Mouse (Mus musculus) thymus, adult 2 months (tissue): ENCODE results near the gene Rpl18. TPM values are rescaled to one million over a fixed set of nuclear protein-coding genes. Genes with fewer than 3 reads are reported as not detected.

Experiments used
- DNase-seq: peaks from one replicate; pipeline ENCODE4 v3.0.0; 2021
- H3K27ac ChIP-seq: fragments of 200-500 bp; 2 replicates; pipeline ENCODE4 v1.5.1; 2012; ENCODE audit warnings: low read length, control low read depth; ENCODE audit not compliant: control insufficient read depth, insufficient read depth
- H3K27me3 ChIP-seq: fragments of 200-500 bp; 2 replicates; pipeline ENCODE4 v1.6.1; 2012; ENCODE audit warnings: mild to moderate bottlenecking, low read length, moderate library complexity, mixed read lengths; ENCODE audit not compliant: control insufficient read depth, insufficient read depth
- H3K36me3 ChIP-seq: fragments of 200-500 bp; 2 replicates; pipeline ENCODE4 v1.6.1; 2012; ENCODE audit warnings: mild to moderate bottlenecking, low read length, moderate library complexity; ENCODE audit not compliant: control insufficient read depth, insufficient read depth
- H3K4me1 ChIP-seq: fragments of 200-500 bp; replicated peaks from 2 replicates; pipeline ENCODE4 v1.6.1; 2012; ENCODE audit warnings: low read length; ENCODE audit not compliant: control insufficient read depth, insufficient read depth
- H3K4me3 ChIP-seq: fragments of 200-500 bp; 2 replicates; pipeline ENCODE4 v1.5.1; 2012; ENCODE audit warnings: mild to moderate bottlenecking, low read length, control low read depth, moderate library complexity; ENCODE audit not compliant: control insufficient read depth, insufficient read depth
- CTCF ChIP-seq: fragments of 200-500 bp; IDR thresholded peaks from 2 replicates; pipeline ENCODE4 v1.5.1; 2012; ENCODE audit warnings: mild to moderate bottlenecking, control low read depth, low read length, moderate library complexity, borderline replicate concordance; ENCODE audit not compliant: control insufficient read depth, poor library complexity, insufficient read depth; ENCODE audit errors: extremely low read depth
- POLR2A ChIP-seq: fragments of 200-500 bp; IDR thresholded peaks from 2 replicates; pipeline ENCODE4 v1.6.1; 2012; ENCODE audit warnings: mild to moderate bottlenecking, low read length, control low read depth, moderate library complexity; ENCODE audit not compliant: control insufficient read depth, poor library complexity, insufficient read depth; ENCODE audit errors: extremely low read depth
- WGBS: fragments of 180-500 bp; shearing (Covaris S2); methylation state at CpG from one replicate; pipeline ENCODE4 v1.1.7; 2018; 5-methylcytosine and 5-hydroxymethylcytosine counted together
- polyA plus RNA-seq: library from polyadenylated mRNA; depleted of rRNA; stranded (reverse); fragments of >200 nt; gene quantifications from 2 replicates; pipeline ENCODE4 v1.2.3, GENCODE M21; 2012

Rpl18 gene
- polyA plus RNA-seq, 1 experiment = 2,384 TPM

DNA sequence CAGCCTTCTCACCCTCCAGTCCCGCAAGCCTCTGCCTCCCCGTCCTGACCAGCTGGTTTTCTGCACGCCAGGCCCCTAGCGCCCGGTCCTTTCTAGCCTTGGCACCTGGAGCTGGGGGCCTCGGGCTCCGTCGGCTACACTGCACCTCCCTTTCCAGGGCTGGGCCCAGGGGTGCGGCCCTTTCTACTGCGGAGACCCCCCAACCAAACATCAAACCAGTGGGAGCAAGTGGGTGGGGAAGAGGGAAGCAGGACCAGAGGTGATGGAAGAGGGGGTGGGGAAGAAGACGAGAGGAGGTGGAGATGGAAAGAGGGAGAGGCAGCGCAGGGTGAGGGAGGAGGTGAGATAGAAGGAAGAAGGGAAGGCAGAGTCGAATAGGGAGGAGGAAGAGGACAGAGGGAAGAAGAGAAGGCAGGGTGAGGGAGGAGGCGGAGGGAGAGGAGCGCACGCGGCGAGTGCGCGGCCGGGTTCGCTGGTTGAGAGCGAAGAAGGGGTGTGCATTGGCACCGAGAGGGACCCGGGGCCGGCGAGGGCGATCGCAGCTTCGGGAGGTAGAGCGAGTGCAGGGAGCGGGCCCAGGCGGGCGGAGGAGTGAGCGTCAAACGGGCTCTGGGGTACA lies 15.6 kb upstream of the Rpl18 start, which contains the start of gene Car11:
Gene Car11 (plus strand): TSS at position 321 of the 619 bp plus-strand sequence.
- H3K36me3 ChIP-seq = no peaks in the 10 kb centered on the region
- no peak for DNase-seq
- peaks cover 16% of the 10 kb centered on the region; the same call in 1 of the 2 replicates for H3K27me3 ChIP-seq
- TF ChIP-seq CTCF (no peak), POLR2A (no peak)
- peaks cover 27% of the 10 kb centered on the region for H3K4me1 ChIP-seq
- H3K4me3 ChIP-seq = no peak within 1 kb of the TSS
- H3K27ac ChIP-seq = no peak within 1 kb of the TSS
- 18% methylated on average over 36 of the region's 36 CpGs for WGBS

DNA sequence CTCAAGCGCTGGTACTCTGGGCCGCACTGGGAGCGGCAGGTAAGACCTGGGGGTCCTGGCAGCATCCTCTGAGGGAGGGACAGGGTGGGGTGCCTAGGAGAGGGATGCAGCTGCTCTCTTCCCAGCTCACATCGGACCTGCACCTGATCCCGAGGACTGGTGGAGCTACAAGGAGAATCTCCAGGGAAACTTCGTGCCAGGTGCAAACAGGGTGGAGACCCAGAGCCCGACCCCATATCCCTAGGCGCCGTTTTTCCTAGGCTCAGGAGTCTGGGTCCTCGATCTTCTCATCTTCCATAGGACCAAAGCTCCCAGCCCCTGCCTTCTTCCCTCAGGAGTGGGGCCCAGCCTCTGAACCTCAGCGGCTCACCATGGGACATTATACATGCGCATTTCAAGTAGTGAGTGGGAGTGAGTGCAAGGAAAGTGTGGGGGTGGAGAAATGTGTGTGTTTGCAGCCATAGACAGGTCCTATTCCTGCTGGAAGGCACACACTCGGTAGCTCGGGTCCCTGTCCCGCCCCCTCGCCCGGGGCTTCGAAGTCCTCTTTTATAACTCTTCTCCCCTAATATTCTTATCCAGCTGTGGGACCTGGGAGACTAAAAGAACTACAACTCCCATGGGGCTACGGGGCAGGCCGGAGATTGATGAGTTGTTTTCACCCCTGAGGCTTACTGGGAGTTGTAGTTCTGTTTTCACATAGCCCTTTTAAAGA lies 14.8 kb upstream of the Rpl18 start:
- 4% methylated on average over 20 of the region's 20 CpGs for WGBS
- H3K4me1 ChIP-seq = peaks cover 24% of the 10 kb centered on the region

DNA sequence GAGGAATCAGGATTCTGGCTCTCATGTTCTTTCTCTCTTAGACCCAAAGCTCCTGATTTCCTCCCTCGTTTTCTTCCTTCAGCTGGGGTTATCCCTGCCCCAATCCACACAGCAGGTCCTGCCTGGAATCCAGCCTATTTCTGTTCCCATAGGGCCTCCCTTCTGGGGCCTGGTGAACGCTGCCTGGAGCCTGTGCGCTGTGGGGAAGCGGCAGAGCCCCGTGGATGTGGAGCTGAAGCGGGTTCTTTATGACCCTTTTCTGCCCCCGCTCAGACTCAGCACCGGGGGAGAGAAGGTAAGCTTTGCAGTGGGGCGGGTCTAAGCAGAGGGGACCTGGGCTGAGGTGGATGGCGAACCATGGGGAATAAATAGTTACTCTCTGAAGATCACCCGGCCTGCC lies 14.2 kb upstream of the Rpl18 start:
- Histone ChIP-seq H3K27ac (no peak overlapping the region), H3K27me3 (peaks cover 16% of the 10 kb centered on the region; the same call in 1 of the 2 replicates), H3K36me3 (no peaks in the 10 kb centered on the region), H3K4me1 (peaks cover 29% of the 10 kb centered on the region), H3K4me3 (no peak overlapping the region)
- 58% methylated on average over 11 of the region's 11 CpGs for WGBS
- TF ChIP-seq CTCF (no peak), POLR2A (no peak)
- DNase-seq = no peak

More for the DNA sequence above, 14.8 kb upstream of the Rpl18 start:
- Histone ChIP-seq H3K27ac (no peak overlapping the region), H3K36me3 (no peaks in the 10 kb centered on the region), H3K4me3 (no peak overlapping the region), H3K27me3 (peaks cover 16% of the 10 kb centered on the region; the same call in 1 of the 2 replicates)
- peak; percentile 78 for DNase-seq
- TF ChIP-seq POLR2A (no peak), CTCF (no peak)

DNA sequence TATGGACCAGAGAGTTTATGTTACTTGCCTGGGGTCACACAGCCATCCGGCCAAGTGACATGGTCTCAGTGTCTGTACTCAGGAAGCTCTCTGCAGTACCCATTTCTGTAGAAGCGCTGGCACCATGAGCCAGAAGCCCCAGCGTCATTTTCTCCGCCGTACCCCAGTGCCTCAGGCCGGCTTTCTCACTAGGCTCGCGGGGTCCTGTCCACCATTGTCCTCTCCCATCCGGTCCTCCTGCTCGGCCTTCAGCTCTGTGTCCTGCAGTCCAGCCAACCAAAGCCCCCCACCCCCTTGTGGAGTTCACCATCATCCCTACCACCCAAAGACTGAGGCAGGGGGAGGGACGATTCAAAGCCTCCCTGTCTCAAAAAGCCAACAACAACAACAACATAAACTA lies 13.7 kb upstream of the Rpl18 start:
- peaks cover 34% of the 10 kb centered on the region for H3K4me1 ChIP-seq
- peaks cover 16% of the 10 kb centered on the region; the same call in 1 of the 2 replicates for H3K27me3 ChIP-seq
- no peak for DNase-seq
- H3K36me3 ChIP-seq = no peaks in the 10 kb centered on the region
- no peak overlapping the region for H3K4me3 ChIP-seq
- TF ChIP-seq CTCF = no peak
- no peak for TF ChIP-seq POLR2A
- WGBS = 92% methylated on average over 11 of the region's 11 CpGs
- no peak overlapping the region for H3K27ac ChIP-seq

DNA sequence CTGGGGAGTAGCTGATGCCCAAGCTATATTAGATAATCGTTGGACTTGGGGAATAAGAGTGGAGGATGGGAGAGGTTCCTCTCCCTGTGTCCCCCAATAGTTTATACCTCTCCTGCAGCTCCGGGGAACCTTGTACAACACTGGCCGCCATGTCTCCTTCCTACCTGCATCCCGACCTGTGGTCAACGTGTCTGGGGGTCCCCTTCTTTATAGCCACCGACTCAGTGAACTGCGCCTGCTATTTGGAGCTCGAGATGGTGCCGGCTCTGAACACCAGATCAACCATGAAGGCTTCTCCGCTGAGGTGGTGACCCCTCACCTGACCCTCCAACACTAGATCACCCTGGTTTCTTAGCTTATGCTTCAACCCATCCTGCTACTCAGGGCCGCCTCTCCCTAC lies 12.9 kb upstream of the Rpl18 start:
- Histone ChIP-seq H3K27me3 (peaks cover 16% of the 10 kb centered on the region; the same call in 1 of the 2 replicates), H3K4me1 (peaks cover 38% of the 10 kb centered on the region), H3K36me3 (no peaks in the 10 kb centered on the region), H3K27ac (no peak overlapping the region), H3K4me3 (no peak overlapping the region)
- TF ChIP-seq CTCF (no peak), POLR2A (no peak)
- WGBS = 94% methylated on average over 11 of the region's 11 CpGs
- no peak for DNase-seq

DNA sequence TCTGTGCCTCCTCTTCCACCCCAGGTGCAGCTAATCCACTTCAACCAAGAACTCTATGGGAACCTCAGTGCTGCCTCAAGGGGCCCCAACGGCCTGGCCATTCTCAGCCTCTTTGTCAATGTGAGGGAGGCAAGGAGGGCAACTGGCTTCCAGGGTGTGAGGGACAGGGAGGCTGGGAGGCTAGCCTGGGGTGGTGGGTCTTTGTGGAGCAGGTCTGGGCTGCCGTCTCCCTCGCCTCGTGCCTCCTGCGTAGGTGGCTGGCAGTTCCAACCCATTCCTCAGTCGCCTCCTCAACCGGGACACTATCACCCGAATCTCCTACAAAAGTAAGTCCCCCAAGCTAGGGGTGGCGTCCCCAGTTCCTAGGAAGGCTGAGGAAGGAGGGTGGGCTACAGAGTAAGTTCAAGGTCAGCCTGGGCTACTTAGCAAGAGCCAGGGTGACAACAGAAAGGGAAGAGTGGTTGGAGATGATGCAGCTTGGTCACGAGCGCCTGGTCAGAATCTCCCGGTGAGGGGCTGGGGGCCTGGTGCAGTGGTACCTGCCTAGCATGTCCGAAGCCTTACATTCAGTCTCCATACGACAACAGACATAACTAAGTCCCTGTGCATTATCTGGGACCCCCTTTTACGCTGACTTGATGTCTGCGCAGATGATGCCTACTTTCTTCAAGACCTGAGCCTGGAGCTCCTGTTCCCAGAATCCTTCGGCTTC lies 12.3 kb upstream of the Rpl18 start:
- peaks cover 43% of the 10 kb centered on the region for H3K4me1 ChIP-seq
- H3K36me3 ChIP-seq = no peaks in the 10 kb centered on the region

More for the DNA sequence above, 12.3 kb upstream of the Rpl18 start:
- 97% methylated on average over 17 of the region's 17 CpGs for WGBS
- TF ChIP-seq POLR2A (no peak), CTCF (no peak)
- peaks cover 16% of the 10 kb centered on the region; the same call in 1 of the 2 replicates for H3K27me3 ChIP-seq
- no peak for DNase-seq
- H3K4me3 ChIP-seq = no peak overlapping the region
- no peak overlapping the region for H3K27ac ChIP-seq
